Mouse (Mus musculus) regulatory T cell (primary cell): ENCODE data around the gene Gzme.
"Not testable (repeated sequence)": the region's sequence is repeated elsewhere in the genome, so short reads cannot be mapped to it uniquely, and the experiment has no call there.

ENCODE experiments used
- in situ Hi-C: fragments of 300-600 bp; cut with MboI, MseI; formaldehyde crosslinking; loops from one replicate; pipeline ENCODE4 v1.15.1; 2025; ENCODE audit warnings: high pct_unique_total_duplicates

Gzme gene

GRCm38 (mm10) chr14:56120525-56120924, at the start of gene Gzme:
Gene Gzme (minus strand): TSS chr14:56120625.
- in situ Hi-C loops: no loop called here

GRCm38 (mm10) chr14:56168009-56168408, 47.6 kb upstream of the Gzme start:
- in situ Hi-C loops: loop anchor here (25.0 kb wide), 1 partner anchor 844 kb away; no protein-coding TSS in a partner anchor

- in situ Hi-C loops: loop anchor here (25.0 kb wide), 1 partner anchor 850 kb away; no protein-coding TSS in a partner anchor
Measured at GRCm38 (mm10) chr14:56162109-56162508, 41.7 kb upstream of the Gzme start.

GRCm38 (mm10) chr14:56159479-56159878, 39.1 kb upstream of the Gzme start, which contains the start of gene Gzmg:
Gene Gzmg (minus strand): TSS chr14:56159579.
- in situ Hi-C loops: loop anchor here (25.0 kb wide), 1 partner anchor 853 kb away; no protein-coding TSS in a partner anchor

GRCm38 (mm10) chr14:56155340-56155739, 34.9 kb upstream of the Gzme start:
- in situ Hi-C loops: loop anchor here (25.0 kb wide), 1 partner anchor 857 kb away; no protein-coding TSS in a partner anchor

- in situ Hi-C loops: not testable (repeated sequence)
Measured at GRCm38 (mm10) chr14:56133675-56134074, 13.2 kb upstream of the Gzme start.

GRCm38 (mm10) chr14:56132508-56132907, 12.1 kb upstream of the Gzme start, which contains the start of gene Gzmd:
Gene Gzmd (minus strand): TSS chr14:56132608.
- in situ Hi-C loops: not testable (repeated sequence)

- in situ Hi-C loops: no loop called here
Measured at GRCm38 (mm10) chr14:56128341-56128740, 7.9 kb upstream of the Gzme start.

GRCm38 (mm10) chr14:56123516-56123915, 3.1 kb upstream of the Gzme start:
- in situ Hi-C loops: no loop called here

GRCm38 (mm10) chr14:56115531-56116310, 4.7 kb downstream of the Gzme start:
- in situ Hi-C loops: not testable (repeated sequence)

GRCm38 (mm10) chr14:56105447-56106180, 14.8 kb downstream of the Gzme start:
- in situ Hi-C loops: no loop called here

- in situ Hi-C loops: no loop called here
Measured at GRCm38 (mm10) chr14:56105016-56105415, 15.4 kb downstream of the Gzme start.

GRCm38 (mm10) chr14:56103452-56103851, 17.0 kb downstream of the Gzme start:
- in situ Hi-C loops: no loop called here

- in situ Hi-C loops: no loop called here
Measured at GRCm38 (mm10) chr14:56102386-56102785, 18.0 kb downstream of the Gzme start, which contains the start of gene Ctsg. Gene Ctsg (minus strand): TSS chr14:56102574.

- in situ Hi-C loops: no loop called here
Measured at GRCm38 (mm10) chr14:56098940-56099339, 21.5 kb downstream of the Gzme start.

- in situ Hi-C loops: no loop called here
Measured at GRCm38 (mm10) chr14:56097597-56097996, 22.8 kb downstream of the Gzme start.

GRCm38 (mm10) chr14:56093353-56093752, 27.1 kb downstream of the Gzme start:
- in situ Hi-C loops: no loop called here

GRCm38 (mm10) chr14:56086711-56087110, 33.7 kb downstream of the Gzme start:
- in situ Hi-C loops: no loop called here

GRCm38 (mm10) chr14:56085167-56085566, 35.3 kb downstream of the Gzme start, which contains the start of gene Mcpt8:
Gene Mcpt8 (minus strand): TSS chr14:56085273.
- in situ Hi-C loops: no loop called here

GRCm38 (mm10) chr14:56082016-56082415, 38.4 kb downstream of the Gzme start:
- in situ Hi-C loops: no loop called here
